Mouse (Mus musculus): Measurements from ENCODE around the gene Gm32742.

DNA sequence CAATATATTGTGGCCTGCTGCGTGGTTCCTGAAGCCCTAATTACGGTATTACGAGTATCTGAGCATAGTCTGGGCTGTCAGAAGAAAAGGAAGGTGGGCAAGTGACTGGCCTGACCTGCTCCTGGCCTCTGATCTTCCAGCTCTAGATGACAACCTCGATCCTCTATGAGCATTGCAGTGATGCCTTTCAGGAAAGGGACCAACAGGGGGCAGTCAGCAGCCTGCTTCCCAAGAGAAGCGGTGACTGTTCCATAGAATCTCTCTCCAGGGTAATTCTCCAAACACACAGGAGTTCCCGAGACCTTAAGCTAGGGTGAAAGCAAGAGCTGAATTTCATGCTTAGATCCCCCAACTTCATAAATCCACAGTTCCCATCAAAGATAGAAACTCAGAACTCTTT, 21.1 kb downstream of the Gm32742 start:
- TF ChIP-seq GATA1 (IDR thresholded peaks at IDR 0.05; ENCODE audit: low read length) (no peak), TAL1 (IDR thresholded peaks at IDR 0.05; ENCODE audit: low read length) (no peak)

All from erythroblast, embryonic 14.5 days (primary cell).